ENCODE assay signal across 16 mouse cellular contexts in the genomic region with DNA sequence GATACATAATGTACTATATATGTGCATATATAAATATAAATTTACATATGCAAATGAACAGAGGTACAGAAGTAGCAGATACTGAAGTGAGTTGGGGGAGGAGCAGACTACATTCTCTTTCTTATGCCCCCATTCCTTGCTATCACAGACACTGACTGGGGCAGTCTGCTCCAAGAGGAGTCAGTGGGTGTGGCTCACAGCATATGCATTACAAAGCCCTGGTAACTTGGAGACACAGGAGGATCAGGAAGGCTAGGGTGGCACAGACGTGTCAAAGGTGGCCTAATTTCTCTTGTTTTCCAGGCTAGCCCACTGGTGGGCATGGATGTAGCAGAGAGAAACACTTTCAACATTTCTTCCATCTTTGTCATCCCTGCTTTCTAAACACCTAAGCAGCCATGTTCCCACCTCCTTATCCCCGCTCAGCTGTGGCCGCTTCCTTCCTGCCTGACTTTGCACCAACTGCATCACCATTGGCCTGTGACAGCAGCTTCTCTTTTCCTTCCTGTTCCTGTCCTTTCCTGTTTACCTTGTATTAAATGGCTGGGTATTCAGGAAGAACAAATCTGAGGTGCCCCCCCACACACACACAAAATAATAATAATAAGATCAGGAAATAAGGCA.
A peak's percentile ranks its signal among the peaks of the same experiment; 100 is the strongest.
DNase-seq lines count a peak whose midpoint lies in the region; ATAC-seq and TF ChIP-seq lines count a peak whose summit lies in the region.
"Had no signal": no experiment of that assay in that cellular context is flagged by ENCODE, and none has a peak within 500 bp of the region (broad histone marks: within the 10 kb centered on the region; RNA-seq: fewer than 3 reads in every experiment).

No protein-coding gene starts in this region.

- H3K4me2 ChIP-seq in hindbrain, postnatal 0 days (ENCODE audit: low read depth, low read length): no peak overlapping the region
- no peak overlapping the region for H3K4me2 ChIP-seq in forebrain, embryonic 14.5 days (ENCODE audit: low read length)
- H3K4me2 ChIP-seq in midbrain, embryonic 11.5 days: no peak overlapping the region
- H3K4me2 ChIP-seq: limb, embryonic 13.5 days; lung, embryonic 15.5 days had no signal

- H3K4me1 ChIP-seq in hindbrain, embryonic 10.5 days (replicated peaks): peaks cover 32% of the 10 kb centered on the region
- peaks cover 20% of the 10 kb centered on the region for H3K4me1 ChIP-seq in hindbrain, postnatal 0 days (ENCODE audit: insufficient read depth, low read length)
- H3K4me1 ChIP-seq in E14TG2a.4 (replicated peaks; ENCODE audit: low read depth, low read length): peaks cover 36% of the 10 kb centered on the region
- H3K4me1 ChIP-seq in forebrain, embryonic 14.5 days (ENCODE audit: control insufficient read depth, insufficient read depth, low read length): peaks cover 37% of the 10 kb centered on the region
- H3K4me1 ChIP-seq in midbrain, embryonic 11.5 days (ENCODE audit: control insufficient read depth, insufficient read depth, low read length): peaks cover 11% of the 10 kb centered on the region
- H3K4me1 ChIP-seq: lung, embryonic 15.5 days had no signal

- no peaks in the 10 kb centered on the region for H3K27me3 ChIP-seq in hindbrain, embryonic 10.5 days (ENCODE audit: insufficient read depth, poor library complexity, severe bottlenecking)
- H3K27me3 ChIP-seq in hindbrain, postnatal 0 days (ENCODE audit: insufficient read depth, low read length): no peaks in the 10 kb centered on the region
- H3K27me3 ChIP-seq in E14TG2a.4 (ENCODE audit: insufficient read depth, low read length): no peaks in the 10 kb centered on the region
- no peaks in the 10 kb centered on the region for H3K27me3 ChIP-seq in forebrain, embryonic 14.5 days (replicated peaks; ENCODE audit: control insufficient read depth, insufficient read depth, low read length)
- H3K27me3 ChIP-seq in midbrain, embryonic 11.5 days (ENCODE audit: control insufficient read depth, insufficient read depth, low read length): no peaks in the 10 kb centered on the region
- H3K27me3 ChIP-seq: limb, embryonic 13.5 days; lung, embryonic 15.5 days had no signal

- H3K4me3 ChIP-seq in hindbrain, embryonic 10.5 days: no peak overlapping the region
- H3K4me3 ChIP-seq in hindbrain, postnatal 0 days (ENCODE audit: low read length): no peak overlapping the region
- H3K4me3 ChIP-seq in E14TG2a.4 (replicated peaks; ENCODE audit: low read length): peak overlapping the region; percentile 39; the same call in 1 of the 2 replicates
- no peak overlapping the region for H3K4me3 ChIP-seq in forebrain, embryonic 14.5 days (ENCODE audit: low read depth, low read length)
- H3K4me3 ChIP-seq in midbrain, embryonic 11.5 days (ENCODE audit: low read depth, low read length): no peak overlapping the region
- H3K4me3 ChIP-seq: limb, embryonic 13.5 days; lung, embryonic 15.5 days had no signal

- no peak for TF ChIP-seq CTCF in hindbrain, postnatal 0 days (IDR thresholded peaks at IDR 0.05; ENCODE audit: low read depth)
- no peak for TF ChIP-seq CTCF in E14TG2a.4 (conservative IDR thresholded peaks at IDR 0.05; ENCODE audit: low read length)

- WGBS in hindbrain, embryonic 10.5 days: 68% methylated on average over 3 of the region's 3 CpGs
- WGBS in hindbrain, postnatal 0 days: 74% methylated on average over 3 of the region's 3 CpGs
- 54% methylated on average over 3 of the region's 3 CpGs for WGBS in forebrain, embryonic 14.5 days
- 55% methylated on average over 3 of the region's 3 CpGs for WGBS in midbrain, embryonic 11.5 days

- no peaks in the 10 kb centered on the region for H3K36me3 ChIP-seq in hindbrain, embryonic 10.5 days
- H3K36me3 ChIP-seq in hindbrain, postnatal 0 days (ENCODE audit: insufficient read depth, low read length): no peaks in the 10 kb centered on the region
- H3K36me3 ChIP-seq in E14TG2a.4 (ENCODE audit: insufficient read depth, low read length): no peaks in the 10 kb centered on the region
- no peaks in the 10 kb centered on the region for H3K36me3 ChIP-seq in forebrain, embryonic 14.5 days (ENCODE audit: control insufficient read depth, insufficient read depth, low read length)
- H3K36me3 ChIP-seq in midbrain, embryonic 11.5 days (ENCODE audit: control insufficient read depth, insufficient read depth, low read length): no peaks in the 10 kb centered on the region
- H3K36me3 ChIP-seq: G1E; limb, embryonic 13.5 days; lung, embryonic 15.5 days had no signal

- H3K9ac ChIP-seq in hindbrain, postnatal 0 days (replicated peaks; ENCODE audit: low read length): no peak overlapping the region
- no peak overlapping the region for H3K9ac ChIP-seq in forebrain, embryonic 14.5 days (ENCODE audit: low read length)
- no peak overlapping the region for H3K9ac ChIP-seq in midbrain, embryonic 11.5 days (ENCODE audit: low read length)
- H3K9ac ChIP-seq: limb, embryonic 13.5 days; lung, embryonic 15.5 days had no signal

- DNase-seq in hindbrain, embryonic 10.5 days (ENCODE audit: low spot score): no peak
- DNase-seq in hindbrain, postnatal 0 days (ENCODE audit: low spot score): no peak
- DNase-seq in forebrain, embryonic 14.5 days (ENCODE audit: low spot score): no peak
- DNase-seq in midbrain, embryonic 11.5 days (ENCODE audit: low spot score, missing footprints): no peak
- DNase-seq in embryo, embryonic 10.5 days (ENCODE audit: low spot score): no peak
- DNase-seq in testis, postnatal 14 days (ENCODE audit: low spot score): no peak
- DNase-seq in urinary bladder, postnatal 14 days (ENCODE audit: low spot score): no peak
- DNase-seq: cerebellum, adult 11-12 months; heart, postnatal 36 days; kidney, adult 8-10 months; layer of hippocampus, postnatal 36 days had no signal

- peak overlapping the region; percentile 81; the same call in 1 of the 2 replicates for H3K27ac ChIP-seq in hindbrain, embryonic 10.5 days
- H3K27ac ChIP-seq in hindbrain, postnatal 0 days: no peak overlapping the region
- H3K27ac ChIP-seq in forebrain, embryonic 14.5 days (ENCODE audit: low read depth, low read length): peak overlapping the region; percentile 79
- no peak overlapping the region for H3K27ac ChIP-seq in midbrain, embryonic 11.5 days (ENCODE audit: low read depth, low read length)
- H3K27ac ChIP-seq: limb, embryonic 13.5 days; lung, embryonic 15.5 days had no signal

- H3K9me3 ChIP-seq in hindbrain, embryonic 10.5 days: no peaks in the 10 kb centered on the region
- H3K9me3 ChIP-seq in hindbrain, postnatal 0 days (ENCODE audit: low read length): no peaks in the 10 kb centered on the region
- H3K9me3 ChIP-seq in E14TG2a.4 (ENCODE audit: low read length): no peaks in the 10 kb centered on the region
- no peaks in the 10 kb centered on the region for H3K9me3 ChIP-seq in forebrain, embryonic 14.5 days (replicated peaks; ENCODE audit: control insufficient read depth, low read length)
- no peaks in the 10 kb centered on the region for H3K9me3 ChIP-seq in midbrain, embryonic 11.5 days (ENCODE audit: control insufficient read depth, low read length)
- H3K9me3 ChIP-seq: limb, embryonic 13.5 days; lung, embryonic 15.5 days had no signal

- ATAC-seq in hindbrain, postnatal 0 days: no peak
- no peak for ATAC-seq in forebrain, embryonic 14.5 days
- 0 out of 2 replicates have a peak, but pooled peaks have one; percentile 33 for ATAC-seq in midbrain, embryonic 11.5 days (ENCODE audit: low FRiP score)
- ATAC-seq: activated CD4-positive, CD25-positive, alpha-beta regulatory T cell, adult 4 months had no signal

Comparison
In these comparisons a context has a peak if more than half of its experiments do, and no peak if none do; other contexts are left out.
1. H3K27ac ChIP-seq: peak in hindbrain, embryonic 10.5 days (single experiment) and forebrain, embryonic 14.5 days (single experiment); none in hindbrain, postnatal 0 days (single experiment) and midbrain, embryonic 11.5 days (single experiment).